Mouse (Mus musculus): ENCODE data around the gene Exosc8. TPM values are rescaled to one million over a fixed set of nuclear protein-coding genes. Genes with fewer than 3 reads are reported as not detected.

The Exosc8 gene
- polyA plus RNA-seq, 1 experiment from 2014 or later = 176 TPM

DNA sequence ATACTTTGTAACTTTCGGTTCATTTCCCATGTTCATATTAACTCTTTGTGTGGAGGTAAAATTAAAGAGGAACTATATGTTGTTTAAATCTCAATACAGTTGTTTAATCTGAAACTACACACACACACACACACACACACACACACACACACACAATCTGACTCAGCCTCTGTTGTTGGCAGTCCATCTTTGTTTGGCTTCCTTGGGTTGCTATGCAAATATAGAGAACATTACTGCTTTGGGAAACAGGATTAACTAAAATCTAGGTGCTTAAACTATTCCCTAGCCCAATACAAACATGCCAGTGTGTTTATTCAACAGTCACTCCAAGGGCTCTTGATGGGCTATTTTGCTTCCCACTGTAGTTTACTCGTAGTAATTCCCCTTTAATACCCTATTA, 47.9 kb downstream of the Exosc8 start:
- no peaks in the 10 kb centered on the region for H3K27me3 ChIP-seq (ENCODE audit: control insufficient read depth, insufficient read depth, low read length)
- DNase-seq (ENCODE audit: low spot score) = no peak
- H3K9me3 ChIP-seq (replicated peaks; ENCODE audit: control insufficient read depth, low read length) = no peaks in the 10 kb centered on the region
- H3K4me1 ChIP-seq (ENCODE audit: control insufficient read depth, insufficient read depth, low read length) = no peaks in the 10 kb centered on the region
- H3K27ac ChIP-seq (replicated peaks; ENCODE audit: low read depth, low read length) = no peak overlapping the region
- H3K9ac ChIP-seq (replicated peaks; ENCODE audit: low read length) = no peak overlapping the region
- 62% methylated on average over 2 of the region's 2 CpGs for WGBS
- H3K4me3 ChIP-seq (ENCODE audit: low read depth, low read length) = no peak overlapping the region
- ATAC-seq (replicated peaks; ENCODE audit: insufficient number of reproducible peaks, low FRiP score, low TSS enrichment, low read depth) = no peak
- H3K4me2 ChIP-seq (ENCODE audit: low read depth, low read length) = no peak overlapping the region
- H3K36me3 ChIP-seq (replicated peaks; ENCODE audit: control insufficient read depth, insufficient read depth, low read depth, low read length) = no peaks in the 10 kb centered on the region

DNA sequence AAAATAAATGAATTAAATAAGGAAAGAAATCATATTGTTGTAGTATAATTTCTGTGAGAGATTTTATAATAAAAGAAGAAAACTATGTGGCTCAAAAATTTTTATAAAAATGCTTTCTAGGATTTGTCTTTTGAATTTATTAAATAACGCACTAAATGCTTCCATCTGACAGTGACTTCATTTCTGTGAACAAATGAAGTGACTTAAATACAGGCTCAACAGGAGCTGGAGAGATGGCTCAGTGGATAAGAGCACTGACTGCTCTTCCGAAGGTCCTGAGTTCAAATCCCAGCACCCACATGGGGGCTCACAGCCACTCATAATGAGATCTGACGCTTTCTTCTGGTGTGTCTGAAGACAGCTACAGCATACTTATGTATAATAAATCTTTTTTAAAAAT, 50.0 kb downstream of the Exosc8 start:
- H3K9me3 ChIP-seq (replicated peaks; ENCODE audit: control insufficient read depth, low read length) = no peaks in the 10 kb centered on the region
- no peaks in the 10 kb centered on the region for H3K4me1 ChIP-seq (ENCODE audit: control insufficient read depth, insufficient read depth, low read length)
- DNase-seq (ENCODE audit: low spot score) = no peak
- no peak overlapping the region for H3K9ac ChIP-seq (replicated peaks; ENCODE audit: low read length)
- no peak overlapping the region for H3K27ac ChIP-seq (replicated peaks; ENCODE audit: low read depth, low read length)
- no peaks in the 10 kb centered on the region for H3K36me3 ChIP-seq (replicated peaks; ENCODE audit: control insufficient read depth, insufficient read depth, low read depth, low read length)
- 90% methylated on average over 3 of the region's 3 CpGs for WGBS
- H3K4me3 ChIP-seq (ENCODE audit: low read depth, low read length) = no peak overlapping the region
- H3K4me2 ChIP-seq (ENCODE audit: low read depth, low read length) = no peak overlapping the region
- no peaks in the 10 kb centered on the region for H3K27me3 ChIP-seq (ENCODE audit: control insufficient read depth, insufficient read depth, low read length)
- no peak for ATAC-seq (replicated peaks; ENCODE audit: insufficient number of reproducible peaks, low FRiP score, low TSS enrichment, low read depth)

DNA sequence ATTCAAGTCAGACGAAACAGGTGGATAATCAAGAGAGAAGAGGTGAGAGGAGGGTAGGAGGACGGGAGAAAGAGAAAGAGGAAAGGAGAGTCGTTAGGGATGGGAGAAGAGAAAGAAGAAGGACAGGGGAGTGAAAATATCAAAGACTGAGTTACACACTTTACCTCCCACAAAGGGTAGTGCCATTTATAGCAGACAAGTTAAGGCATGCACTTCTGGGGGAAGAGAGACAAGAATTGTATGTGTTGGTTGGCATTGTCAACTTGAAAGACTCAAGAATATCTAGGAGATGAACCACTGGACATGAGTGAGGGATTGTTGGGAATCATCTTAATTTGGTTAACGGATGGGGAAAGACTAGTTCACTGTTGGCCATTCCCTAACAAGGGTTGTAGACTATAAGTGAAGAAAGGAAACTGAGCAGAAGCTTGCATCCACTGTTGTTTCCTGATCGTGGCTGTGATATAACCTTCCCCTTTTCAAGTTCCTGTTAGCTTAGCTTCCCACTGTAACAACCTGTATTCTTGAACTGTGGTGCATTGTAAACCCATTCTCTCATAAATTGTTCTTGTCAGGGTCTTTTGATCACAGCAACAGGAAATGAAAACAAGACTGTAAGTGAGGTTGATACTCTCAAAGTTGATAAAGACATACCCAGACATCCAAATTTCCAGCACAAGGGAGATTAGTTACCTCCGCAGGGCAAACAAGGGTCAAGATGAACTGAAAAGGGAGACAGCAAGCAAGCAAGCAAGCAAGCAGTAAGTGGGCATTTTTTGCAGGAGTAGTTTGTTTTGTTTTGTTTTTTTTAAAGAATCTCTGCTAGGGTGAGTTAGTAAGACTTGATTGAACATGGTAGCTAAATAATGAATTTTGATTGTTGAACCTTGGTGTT, 53.6 kb downstream of the Exosc8 start:
- no peaks in the 10 kb centered on the region for H3K27me3 ChIP-seq (ENCODE audit: control insufficient read depth, insufficient read depth, low read length)
- H3K4me1 ChIP-seq (ENCODE audit: control insufficient read depth, insufficient read depth, low read length) = no peaks in the 10 kb centered on the region
- no peak overlapping the region for H3K4me2 ChIP-seq (ENCODE audit: low read depth, low read length)
- no peak overlapping the region for H3K9ac ChIP-seq (replicated peaks; ENCODE audit: low read length)
- H3K9me3 ChIP-seq (replicated peaks; ENCODE audit: control insufficient read depth, low read length) = no peaks in the 10 kb centered on the region
- H3K27ac ChIP-seq (replicated peaks; ENCODE audit: low read depth, low read length) = no peak overlapping the region
- H3K4me3 ChIP-seq (ENCODE audit: low read depth, low read length) = no peak overlapping the region
- no peak for DNase-seq (ENCODE audit: low spot score)
- 77% methylated on average over 6 of the region's 6 CpGs for WGBS
- no peaks in the 10 kb centered on the region for H3K36me3 ChIP-seq (replicated peaks; ENCODE audit: control insufficient read depth, insufficient read depth, low read depth, low read length)
- no peak for ATAC-seq (replicated peaks; ENCODE audit: insufficient number of reproducible peaks, low FRiP score, low TSS enrichment, low read depth)

Other genes starting within 250 kb of the Exosc8 start
- 126 TPM in 2 replicates for gene Supt20, start 42.6 kb downstream of the Exosc8 start, polyA plus RNA-seq (2014; fragmentation: Nextera tagmentation; extraction: Ambion mirVana)
- 1.1 and 1.9 TPM in 2 replicates for gene Gm21958, start 21.0 kb downstream of the Exosc8 start, polyA plus RNA-seq (2014; fragmentation: Nextera tagmentation; extraction: Ambion mirVana)
- gene Alg5, start 146 bp upstream of the Exosc8 start, polyA plus RNA-seq (2014; fragmentation: Nextera tagmentation; extraction: Ambion mirVana) = 45.9 and 46.1 TPM in 2 replicates
- gene Smad9, start 20.2 kb upstream of the Exosc8 start, polyA plus RNA-seq (2014; fragmentation: Nextera tagmentation; extraction: Ambion mirVana) = 1.2 TPM in 2 replicates
- gene Rfxap, start 72.4 kb upstream of the Exosc8 start, polyA plus RNA-seq (2014; fragmentation: Nextera tagmentation; extraction: Ambion mirVana) = 43.2 and 44.3 TPM in 2 replicates
- 0.32 and 0.60 TPM in 2 replicates for gene Sertm1, start 180.5 kb upstream of the Exosc8 start, polyA plus RNA-seq (2014; fragmentation: Nextera tagmentation; extraction: Ambion mirVana)